Mouse (Mus musculus) lung, adult 2 months (tissue): ENCODE results near the gene Ppm1j.

ENCODE experiments used
- CTCF ChIP-seq: fragments of 200-500 bp; IDR thresholded peaks from 2 replicates; pipeline ENCODE4 v1.5.1; 2011; ENCODE audit warnings: mild to moderate bottlenecking, low read length, control low read depth; ENCODE audit not compliant: insufficient read depth
- POLR2A ChIP-seq: fragments of 200-500 bp; IDR thresholded peaks from 2 replicates; pipeline ENCODE4 v1.6.1; 2011; ENCODE audit warnings: low read depth, mild to moderate bottlenecking, control low read depth, low read length, borderline replicate concordance; ENCODE audit errors: extremely low read depth

DNA sequence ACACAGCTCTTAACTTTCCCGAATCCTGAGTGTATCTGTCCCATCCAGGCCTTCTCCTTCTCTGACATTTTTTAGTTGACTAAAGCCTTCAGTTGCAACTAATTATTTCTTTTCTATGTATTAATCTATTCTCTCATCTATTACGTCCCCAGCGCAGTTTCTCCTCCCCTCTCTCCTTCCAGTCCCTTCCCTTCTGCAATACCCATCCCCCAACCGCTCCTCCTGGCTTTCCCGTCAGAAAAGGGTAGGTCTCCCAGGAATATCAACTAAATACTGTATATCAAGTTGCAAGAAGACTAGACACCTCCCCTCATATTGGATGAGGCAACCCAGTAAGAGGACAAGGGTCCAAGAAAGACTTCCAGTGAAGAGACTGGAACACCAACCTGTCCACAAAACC is 22.0 kb upstream of the Ppm1j start:
- TF ChIP-seq POLR2A (no peak), CTCF (no peak)
